Mouse (Mus musculus): Measurements from ENCODE around the gene Mat2a. TPM values are rescaled to one million over a fixed set of nuclear protein-coding genes. Genes with fewer than 3 reads are reported as not detected.

The Mat2a gene
- total RNA-seq, 2 experiments from 2014 or later = 176 to 196 TPM

DNA sequence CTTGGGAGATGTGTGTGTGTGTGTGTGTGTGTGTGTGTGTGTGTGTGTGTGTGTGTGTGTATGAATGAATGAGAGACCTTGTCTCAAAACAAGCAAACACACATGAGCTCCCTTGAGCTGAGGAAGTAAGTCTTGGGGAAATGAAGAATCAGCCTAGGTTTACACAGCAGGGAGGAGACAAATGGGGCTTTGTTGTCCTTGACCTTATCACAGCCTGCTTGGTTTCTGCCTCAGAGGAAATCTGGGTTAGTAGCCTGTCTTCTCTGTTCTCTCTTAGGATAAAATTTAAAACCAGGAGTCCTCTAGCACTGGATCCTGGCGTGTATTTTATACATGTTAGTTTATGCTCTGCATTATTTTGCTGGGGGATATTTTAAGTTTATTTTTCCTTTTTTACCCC lies 19.6 kb downstream of the Mat2a start:
- DNase-seq (ENCODE audit: low spot score in 2 of 2) = no peak

DNA sequence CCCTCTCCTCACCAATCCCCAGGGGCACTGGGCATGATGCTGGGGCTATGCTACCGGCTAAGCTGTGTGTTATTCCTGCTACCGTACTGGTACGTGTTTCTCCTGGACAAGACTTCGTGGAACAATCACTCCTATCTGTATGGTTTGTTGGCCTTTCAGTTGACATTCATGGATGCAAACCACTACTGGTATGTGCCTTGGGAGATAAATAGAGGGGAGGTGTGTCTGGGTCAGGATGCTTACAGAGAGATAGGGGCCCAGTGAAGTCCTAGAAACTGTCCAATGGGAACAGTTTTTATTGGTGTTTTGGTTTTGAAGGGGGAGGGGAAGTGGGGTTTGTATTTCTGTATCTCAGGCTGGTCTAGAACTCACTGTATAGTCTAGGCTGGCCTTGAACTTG lies 21.1 kb downstream of the Mat2a start:
- no peak for DNase-seq (ENCODE audit: low spot score in 2 of 2)

DNA sequence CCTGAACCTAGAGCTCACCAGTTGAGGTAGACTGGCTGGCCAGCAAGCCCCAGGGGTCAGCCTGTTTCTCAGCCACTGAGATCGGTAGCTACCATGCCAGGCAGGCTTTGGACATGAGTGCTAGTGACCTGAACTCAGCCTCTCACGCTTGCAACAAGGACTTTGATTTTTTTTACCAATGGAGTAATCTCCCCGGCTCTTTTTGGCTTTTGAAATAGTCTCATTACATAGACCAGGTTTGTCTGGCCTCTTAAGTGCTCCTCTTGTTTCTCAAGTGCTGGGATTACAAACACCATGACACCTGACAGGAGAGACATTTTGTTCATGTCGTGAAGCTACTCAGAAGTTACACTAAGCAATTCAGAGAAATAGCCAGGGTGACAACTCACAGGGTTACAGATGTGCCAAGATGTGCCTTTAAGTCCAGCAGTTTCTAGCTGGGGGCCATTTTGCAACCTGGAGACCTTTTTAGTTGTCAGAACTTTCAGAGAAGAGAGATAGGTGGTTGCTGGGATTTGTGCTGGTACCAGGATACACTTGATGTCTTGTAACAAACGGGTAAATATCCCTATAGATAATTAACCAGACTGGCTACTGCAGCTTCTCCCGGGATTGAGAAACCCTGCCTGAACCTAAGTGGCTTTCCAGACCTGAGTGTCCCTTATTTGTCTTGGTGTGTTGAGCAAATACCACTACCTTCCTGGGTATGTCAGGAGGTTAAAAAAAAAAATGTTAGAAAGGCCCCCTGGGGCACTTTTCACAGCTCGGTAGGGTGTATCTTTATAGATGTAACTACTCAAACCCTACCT lies 23.2 kb downstream of the Mat2a start:
- no peak for DNase-seq (ENCODE audit: low spot score in 2 of 2)

DNA sequence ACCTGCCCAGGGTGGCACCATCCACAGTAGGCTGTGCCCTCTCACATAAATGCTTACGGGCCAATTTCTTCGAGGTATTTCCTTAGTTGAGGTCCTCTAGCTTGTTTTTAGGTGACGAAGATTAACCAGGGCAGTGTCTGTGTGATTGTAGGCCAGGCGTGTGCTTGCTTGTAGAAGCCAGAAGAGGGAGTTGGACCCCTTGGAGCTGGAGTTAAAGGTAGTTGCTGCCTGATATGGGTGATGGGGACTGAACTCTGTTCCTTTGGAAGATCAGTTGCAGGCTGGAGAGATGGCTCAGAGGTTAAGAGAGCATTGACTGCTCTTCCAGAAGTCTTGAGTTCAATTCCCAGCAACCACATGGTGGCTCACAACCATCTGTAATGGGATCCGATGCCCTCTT lies 24.2 kb downstream of the Mat2a start:
- DNase-seq (ENCODE audit: low spot score in 2 of 2) = no peak

DNA sequence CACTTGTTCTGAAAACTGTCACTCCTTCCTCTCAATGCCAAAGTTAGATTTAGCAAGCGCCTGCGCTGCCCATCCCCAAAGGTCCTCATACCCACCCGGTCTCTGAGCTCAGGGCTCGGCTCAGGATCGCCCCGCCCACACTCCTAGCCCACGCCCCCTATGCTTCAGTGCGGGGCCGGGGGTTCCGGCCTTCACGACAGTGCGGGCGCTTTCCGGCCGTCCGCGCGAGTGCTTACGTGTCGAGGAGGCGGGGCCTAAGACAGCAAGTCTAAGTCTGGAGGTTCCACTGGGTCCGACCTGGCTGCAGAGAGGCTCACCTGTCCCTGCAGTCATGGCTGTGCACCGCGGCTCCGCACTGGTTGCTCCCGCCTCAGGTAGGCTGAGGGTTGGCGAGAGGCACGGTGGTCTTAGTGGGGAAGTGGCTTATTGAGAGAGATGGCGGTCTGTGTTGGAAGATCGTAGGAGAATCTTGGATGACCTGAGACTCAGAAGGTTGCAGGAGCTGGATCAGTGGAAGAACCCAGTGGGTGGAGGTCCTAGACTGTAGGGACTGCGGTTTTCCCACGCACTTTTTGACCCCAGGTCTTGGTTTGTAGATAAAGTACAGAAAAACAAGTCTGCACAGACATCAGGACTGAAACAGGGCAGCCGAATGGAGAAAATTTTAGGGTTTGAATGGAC lies 25.1 kb downstream of the Mat2a start, which contains the start of gene Ggcx:
Gene Ggcx (plus strand): TSS at position 233 of the 681 bp plus-strand sequence.
- DNase-seq (ENCODE audit: low spot score in 2 of 2) = peak; percentile 86 to 92

DNA sequence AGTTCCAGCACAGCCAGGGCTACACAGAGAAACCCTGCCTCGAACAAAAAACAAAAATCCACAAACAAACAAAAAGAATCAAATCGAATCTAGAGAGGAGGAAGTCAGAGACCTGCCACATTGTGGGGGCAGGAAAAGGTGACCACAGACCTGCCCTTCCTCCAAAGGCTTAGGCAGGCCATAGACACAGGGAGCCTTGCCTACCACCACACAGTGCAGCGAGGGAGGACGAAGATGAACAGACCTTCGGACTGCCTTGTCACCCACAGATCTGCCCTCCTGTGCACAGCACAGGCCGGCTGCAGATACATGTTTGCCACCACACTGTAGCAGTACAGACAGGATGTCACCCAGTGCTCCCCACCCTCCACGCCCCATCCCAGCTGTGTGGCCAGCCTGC lies 28.8 kb downstream of the Mat2a start:
- DNase-seq (ENCODE audit: low spot score in 2 of 2) = no peak

DNA sequence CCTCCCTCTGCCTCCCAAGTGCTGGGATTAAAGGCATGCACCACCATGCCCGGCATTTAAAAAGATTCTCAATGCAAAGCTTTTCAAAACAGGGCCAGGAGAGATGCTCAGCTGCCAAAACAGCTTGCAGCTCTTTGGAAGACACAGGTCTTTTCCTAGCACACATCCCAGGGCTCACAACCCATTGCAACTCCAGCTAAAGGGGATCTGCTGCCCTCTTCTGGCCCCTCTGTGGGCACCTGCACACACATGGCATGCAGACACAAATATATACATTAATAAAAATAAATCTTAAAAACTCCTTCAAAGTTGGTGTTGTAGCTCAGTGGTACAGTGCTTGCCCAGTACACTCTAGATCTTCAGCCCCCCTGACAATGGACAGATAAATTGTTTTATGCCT lies 29.4 kb downstream of the Mat2a start:
- no peak for DNase-seq (ENCODE audit: low spot score in 2 of 2)

DNA sequence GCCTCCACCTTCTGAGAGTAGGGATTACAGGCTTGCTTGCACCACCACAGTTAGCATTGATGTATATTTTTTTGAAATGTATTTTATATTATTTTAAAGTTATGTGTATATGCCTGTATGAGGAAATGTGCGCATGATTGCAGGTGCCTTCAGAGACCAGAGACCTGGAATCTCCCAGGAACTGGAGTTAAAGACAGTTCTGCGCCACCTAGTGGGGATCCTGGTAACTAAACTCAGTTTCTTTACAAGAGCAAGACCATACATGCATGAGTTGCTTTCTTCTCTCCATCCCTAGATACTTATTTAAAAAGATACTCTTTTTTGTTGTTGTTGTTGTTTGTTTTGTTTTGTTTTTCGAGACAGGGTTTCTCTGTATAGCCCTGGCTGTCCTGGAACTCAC lies 29.8 kb downstream of the Mat2a start:
- peak in 1 of 2 experiments; percentile 65 for DNase-seq (ENCODE audit: low spot score in 2 of 2)

DNA sequence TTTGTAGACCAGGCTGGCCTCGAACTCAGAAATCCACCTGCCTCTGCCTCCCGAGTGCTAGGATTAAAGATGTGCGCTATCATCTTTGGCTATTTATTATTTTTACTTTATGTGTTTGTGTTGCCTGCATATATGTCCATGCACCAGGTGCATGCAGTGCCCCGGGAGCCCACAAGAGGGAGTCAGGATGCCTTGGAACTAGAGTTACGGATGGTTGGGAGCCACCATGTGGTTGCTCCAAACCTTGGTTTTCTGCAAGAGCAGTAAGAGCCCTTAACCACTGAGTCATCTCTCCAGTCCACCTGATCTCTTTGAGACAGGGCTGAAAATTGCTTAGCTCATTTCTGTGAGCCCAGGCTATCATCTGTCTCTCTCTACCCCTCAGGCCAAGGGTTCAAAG lies 32.2 kb downstream of the Mat2a start:
- DNase-seq (ENCODE audit: low spot score in 2 of 2) = peak; percentile 75 to 83

DNA sequence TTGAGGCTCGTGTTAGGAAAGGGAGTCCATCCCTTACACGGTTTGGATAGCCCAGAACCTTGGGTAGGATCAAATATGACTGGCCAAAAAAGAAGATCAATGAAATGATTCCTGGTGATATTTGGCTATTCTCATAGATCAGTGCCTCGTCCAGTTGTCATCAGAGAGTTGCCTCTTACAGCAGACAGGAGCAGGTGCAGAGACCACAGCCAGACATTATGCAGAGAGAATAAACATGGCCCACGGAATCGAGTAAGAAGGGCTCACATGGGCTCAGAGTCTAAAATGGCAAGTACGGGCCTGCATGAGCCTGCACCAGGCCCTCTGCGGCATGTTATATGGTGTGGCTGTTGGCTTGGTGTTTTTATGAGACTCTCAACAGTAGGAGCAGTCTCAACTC lies 34.0 kb downstream of the Mat2a start:
- DNase-seq (ENCODE audit: low spot score in 2 of 2) = no peak

DNA sequence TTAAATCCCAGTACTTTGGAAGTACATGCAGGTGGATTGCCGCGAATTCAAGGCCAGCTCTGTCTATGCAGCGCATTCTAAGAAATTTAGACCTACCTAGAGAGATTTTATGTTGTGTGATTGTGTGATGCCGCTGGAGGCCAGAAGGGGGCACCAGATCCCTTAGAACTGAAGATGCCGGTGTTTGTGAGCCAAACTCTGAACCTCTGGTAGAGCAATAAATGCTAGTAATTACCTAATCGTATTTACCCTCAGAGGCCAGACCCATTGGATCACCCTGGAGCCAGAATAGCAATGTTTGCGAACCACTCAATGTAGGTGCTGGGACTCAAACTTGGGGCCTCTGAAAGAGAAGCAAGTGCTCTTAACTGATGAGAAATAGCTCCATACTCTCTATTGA lies 37.5 kb downstream of the Mat2a start:
- DNase-seq (ENCODE audit: low spot score in 2 of 2) = peak; percentile 59 to 75

DNA sequence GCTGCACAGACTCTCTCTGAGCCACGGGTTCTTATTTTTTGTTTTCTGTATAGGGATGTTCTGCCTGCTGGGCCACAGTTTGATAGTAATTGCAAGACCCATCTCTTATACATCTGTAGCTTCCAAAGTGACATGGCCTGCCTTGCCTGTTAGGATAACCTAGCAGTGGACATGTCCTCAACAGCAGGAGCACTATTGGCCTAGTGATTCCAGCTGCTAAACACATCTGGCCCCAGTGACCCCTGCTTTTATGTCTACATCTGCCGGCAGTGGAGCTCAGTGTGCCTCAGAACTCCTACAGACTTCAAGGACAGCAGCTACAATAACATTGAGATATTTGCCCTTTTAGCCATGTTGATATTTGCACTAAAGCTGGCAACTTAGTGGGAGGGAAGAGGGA lies 39.4 kb downstream of the Mat2a start:
- no peak for DNase-seq (ENCODE audit: low spot score in 2 of 2)

DNA sequence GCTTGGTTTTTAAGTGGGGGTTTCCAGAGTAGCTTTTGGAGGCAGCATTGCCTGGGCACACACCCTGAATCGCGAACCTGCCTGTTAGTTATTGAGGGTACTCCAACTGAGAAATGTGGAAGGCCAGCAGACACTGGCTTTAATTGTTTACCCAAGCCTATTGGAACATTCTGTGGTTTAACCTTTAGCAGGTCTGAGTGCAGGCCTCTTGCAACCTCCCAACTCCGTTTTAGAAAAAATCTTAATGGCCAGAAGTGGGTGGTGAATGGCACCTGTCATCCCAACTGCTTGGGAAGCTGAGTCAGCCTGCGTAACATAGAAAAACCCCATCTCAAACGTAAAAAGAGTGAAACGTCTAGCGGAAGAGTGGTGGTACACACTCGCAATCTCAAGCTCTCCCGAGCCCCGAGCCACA lies 42.5 kb downstream of the Mat2a start:
- DNase-seq (ENCODE audit: low spot score in 2 of 2) = no peak

DNA sequence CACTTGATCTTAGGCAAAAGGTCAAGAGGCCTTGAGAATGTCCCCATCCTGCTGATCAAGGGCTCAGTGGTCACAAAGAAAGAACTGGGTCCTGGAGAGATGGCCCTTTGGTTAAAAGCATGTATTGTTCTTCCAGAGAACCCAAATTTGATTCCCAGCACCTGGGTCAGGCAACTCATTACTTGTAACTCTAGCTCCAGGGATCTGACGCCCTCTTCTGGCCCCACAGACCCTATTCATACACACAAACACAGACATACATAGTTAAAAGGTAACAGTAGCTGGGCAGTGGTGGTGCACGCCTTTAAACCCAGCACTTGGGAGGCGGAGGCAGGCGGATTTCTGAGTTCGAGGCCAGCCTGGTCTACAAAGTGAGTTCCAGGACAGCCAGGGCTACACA lies 47.0 kb downstream of the Mat2a start:
- DNase-seq (ENCODE audit: low spot score in 2 of 2) = no peak

DNA sequence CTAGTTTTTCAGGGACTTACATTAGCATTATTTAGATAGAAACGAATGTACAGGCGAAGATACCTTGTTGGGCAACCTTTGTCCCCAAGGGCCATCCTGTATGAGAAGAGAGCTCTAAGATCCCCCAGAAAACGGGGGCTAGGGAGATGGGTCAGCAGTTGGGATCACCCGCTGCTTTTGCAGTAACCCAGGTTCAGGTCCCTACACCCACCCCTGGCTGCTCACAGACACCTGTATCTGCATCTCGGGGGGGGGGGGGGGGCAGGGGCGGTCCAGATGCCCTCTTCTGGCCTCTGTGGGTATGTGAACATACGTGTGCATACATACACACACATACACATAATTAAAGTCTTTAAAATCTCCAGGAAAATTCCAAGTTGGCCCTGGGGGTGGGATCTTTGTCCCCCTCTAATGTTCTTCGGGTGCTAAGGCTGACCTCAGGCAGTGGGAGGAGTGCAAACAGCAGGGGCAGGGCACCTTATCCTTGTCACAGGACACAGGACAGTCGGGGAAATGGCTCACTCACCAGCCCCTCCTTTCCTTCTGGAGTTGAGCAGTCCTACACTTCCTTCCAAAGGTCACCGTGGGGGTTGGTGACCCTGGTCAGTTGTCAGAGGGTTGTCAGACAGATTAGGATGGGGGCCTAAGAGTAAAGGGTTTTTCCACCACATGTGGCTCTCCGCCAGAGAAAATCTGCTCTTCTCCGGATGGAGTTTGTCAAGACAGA lies 48.4 kb downstream of the Mat2a start:
- no peak for DNase-seq (ENCODE audit: low spot score in 2 of 2)

DNA sequence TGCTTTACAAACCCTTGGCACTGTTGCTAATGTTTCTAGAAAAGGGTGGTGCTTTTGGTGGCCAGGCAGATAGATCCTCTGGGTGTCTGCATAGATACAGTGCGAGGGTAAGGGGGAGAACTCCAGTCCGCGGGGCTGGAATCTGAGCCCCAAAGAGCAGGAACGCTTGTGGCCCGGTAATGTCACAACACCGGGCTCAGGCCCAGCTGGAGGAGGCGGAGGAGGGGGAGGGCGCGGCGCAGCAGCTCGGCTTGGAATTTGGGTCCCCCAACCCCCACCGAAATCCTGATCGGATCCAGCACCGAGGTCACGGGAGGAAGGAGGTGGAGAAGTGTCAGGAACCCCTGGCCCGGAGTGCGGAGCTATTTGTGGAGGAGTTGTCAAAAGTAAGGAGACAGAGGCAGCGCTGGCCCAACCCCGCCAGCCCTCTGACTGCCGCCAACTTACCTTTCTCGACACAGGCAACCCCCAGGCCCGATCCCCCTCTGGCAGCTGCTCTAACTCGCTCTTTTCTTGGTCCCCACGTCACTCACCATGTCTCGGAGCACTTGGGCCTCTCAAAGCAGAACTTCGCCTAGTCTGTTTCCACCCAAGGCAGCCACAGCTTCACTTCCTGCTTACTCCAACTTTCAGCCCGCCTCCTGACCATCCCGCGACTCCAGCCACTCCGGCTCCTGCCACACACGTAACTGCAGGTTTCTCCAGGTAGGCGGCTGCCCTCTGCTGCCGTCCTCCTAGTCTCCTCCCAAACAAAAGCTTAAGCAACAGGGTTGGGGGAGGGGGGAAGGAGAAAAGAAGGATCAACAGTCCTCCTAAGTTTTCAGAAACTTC lies 49.2 kb downstream of the Mat2a start, which contains the start of gene Vamp8:
Gene Vamp8 (minus strand): TSS at position 763 of the 831 bp plus-strand sequence.
- DNase-seq (ENCODE audit: low spot score in 2 of 2) = peak; percentile 29 to 55

DNA sequence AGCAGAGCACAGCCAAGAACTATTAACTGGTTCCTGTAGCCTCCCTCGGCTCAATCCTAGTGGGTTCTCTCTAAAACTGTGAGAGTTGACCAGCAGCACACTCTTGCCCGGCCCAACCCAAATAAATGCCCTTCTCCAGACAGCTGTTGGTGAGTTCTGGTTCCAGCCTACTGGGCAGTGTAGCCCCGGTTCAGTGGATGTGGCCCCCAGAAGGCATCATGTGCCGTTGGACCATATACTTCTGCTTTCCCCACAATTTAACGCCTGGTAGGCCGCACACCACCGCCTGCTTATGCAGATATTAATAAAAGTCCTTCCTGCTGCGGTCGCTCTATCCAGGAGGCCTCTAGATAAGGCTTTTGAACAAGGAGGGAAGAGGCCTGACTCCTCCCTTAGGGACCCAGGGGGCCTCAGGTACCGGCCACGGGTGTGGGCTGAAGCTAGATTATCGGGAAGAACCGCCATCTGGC lies 49.9 kb downstream of the Mat2a start:
- DNase-seq (ENCODE audit: low spot score in 2 of 2) = peak; percentile 8 to 49

DNA sequence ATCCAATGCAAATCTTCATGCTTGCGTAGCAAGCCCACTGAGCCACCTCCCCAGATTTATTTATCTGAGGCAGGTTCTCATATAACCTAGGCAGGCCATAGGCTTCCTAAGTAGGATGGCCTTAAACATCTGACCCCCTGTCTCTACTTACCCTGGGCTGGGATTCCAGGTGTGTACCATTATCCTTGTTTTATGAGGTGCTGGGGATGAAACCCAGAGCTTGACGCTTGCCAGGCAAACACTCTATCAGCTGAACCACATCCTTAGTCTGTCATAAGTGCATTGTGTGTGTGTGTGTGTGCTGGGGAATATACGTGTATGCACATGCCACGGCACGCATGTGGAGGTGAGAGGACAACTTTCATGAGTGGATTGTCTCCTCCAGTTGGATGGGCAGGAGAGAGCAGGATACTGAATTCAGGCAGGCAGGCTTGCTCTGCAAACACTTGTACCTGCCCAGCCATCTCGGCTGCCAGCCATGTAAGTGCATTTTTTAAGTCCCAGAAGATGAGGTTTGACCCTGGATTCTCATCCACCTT lies 50.5 kb downstream of the Mat2a start:
- DNase-seq (ENCODE audit: low spot score in 2 of 2) = no peak

DNA sequence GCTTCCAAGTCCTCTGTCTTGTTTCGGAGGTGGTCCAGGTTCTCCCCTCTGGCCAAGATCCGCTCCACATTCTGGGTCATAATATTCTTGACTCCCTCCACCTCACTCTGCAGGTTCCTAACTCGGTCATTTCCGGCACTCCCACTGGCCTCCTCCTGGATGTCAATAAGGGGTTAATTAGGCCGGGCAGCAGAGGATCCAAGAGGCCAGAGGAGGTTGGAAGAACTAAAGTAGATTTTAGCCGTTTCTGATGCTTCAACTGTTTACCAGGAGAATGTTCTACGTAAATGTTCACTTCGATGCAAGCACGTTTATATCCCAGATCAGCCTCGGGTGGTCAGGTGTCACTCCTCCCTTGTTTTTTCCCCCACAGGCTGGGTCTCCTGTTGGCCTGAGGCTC lies 51.1 kb downstream of the Mat2a start:
- DNase-seq (ENCODE audit: low spot score in 2 of 2) = no peak

DNA sequence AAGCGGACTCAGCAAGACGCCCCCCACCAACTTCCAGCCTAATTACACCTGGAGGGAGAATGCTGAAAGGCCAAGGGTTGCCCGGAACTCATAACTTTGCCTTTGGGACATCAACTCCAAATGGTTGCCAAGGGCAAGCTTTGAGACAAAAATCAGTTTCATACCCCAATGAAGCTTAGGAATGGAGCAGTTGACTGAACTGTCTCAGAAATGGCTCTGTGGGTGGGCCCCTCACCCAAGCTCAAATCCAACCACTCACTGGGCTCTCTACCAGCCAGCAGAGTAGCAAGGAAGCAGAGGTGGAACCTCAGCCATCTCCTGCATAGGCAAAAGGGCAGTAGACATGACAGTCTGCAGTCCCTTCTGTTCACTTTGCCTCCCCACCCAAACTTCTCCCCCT lies 51.5 kb downstream of the Mat2a start:
- no peak for DNase-seq (ENCODE audit: low spot score in 2 of 2)

DNA sequence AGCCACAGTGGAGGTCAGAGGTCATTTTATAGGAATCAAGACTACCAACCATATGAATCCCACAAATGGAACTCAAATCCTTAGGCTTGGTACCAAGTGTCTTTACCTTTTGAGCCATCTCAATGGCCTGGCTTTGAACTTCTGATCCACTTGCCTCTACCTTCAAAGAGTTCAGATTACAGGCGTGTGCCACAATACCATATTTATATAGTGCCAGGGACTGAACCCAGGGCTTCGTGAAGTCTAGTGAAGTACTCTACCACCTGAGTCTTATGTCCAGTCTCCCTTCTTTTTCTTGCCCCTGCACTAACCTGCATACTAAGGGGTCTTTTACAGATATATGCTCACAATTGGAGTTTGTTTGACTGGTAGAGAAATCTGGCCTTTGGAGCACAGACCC lies 52.8 kb downstream of the Mat2a start:
- DNase-seq (ENCODE audit: low spot score in 2 of 2) = no peak
